Mouse (Mus musculus) cerebellum, adult 8-10 months (tissue): ENCODE measurements around the gene Rspry1.

Experiments used
- DNase-seq: peaks from one replicate; pipeline ENCODE4 v3.0.0; 2022

Rspry1 gene

DNA sequence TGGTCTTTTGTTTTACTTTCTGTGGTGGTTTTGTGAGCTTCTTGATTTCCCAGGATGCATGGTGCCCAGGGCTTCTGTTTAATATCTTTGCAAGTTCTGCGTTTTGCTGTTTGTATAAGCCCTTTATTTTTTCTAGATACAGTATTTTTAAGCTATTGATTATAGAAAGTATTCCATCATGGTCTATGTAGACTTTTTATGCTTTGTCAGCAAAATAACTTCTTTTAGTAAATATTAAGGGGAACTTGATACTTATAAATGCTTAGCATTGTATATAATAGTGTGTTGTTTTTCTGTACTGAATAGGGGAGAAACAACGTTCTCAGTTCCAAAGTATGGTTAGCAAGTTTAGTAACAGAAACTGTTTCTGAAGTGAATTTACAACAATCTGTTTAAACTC lies 2.3 kb downstream of the Rspry1 start:
- DNase-seq, result no peak

DNA sequence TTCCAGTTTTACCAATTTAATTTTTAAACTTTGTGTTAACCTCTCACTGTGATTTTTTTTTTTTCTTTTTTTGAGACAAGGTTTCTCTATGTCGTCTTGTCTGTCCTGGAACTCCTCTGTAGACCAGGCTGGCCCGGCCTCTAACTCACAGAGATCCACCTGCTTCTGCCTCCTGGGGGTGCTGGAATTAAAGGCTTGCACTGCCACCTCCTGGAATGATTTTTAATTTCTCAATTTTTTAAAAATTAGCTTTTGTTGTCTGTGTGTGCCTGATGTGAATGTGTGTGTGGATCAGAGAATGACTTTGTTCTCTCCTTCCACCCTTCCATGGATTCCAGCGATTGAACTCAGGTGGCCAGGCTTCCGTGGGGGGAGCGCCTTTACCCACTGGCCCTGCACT lies 5.3 kb downstream of the Rspry1 start:
- DNase-seq, result no peak

DNA sequence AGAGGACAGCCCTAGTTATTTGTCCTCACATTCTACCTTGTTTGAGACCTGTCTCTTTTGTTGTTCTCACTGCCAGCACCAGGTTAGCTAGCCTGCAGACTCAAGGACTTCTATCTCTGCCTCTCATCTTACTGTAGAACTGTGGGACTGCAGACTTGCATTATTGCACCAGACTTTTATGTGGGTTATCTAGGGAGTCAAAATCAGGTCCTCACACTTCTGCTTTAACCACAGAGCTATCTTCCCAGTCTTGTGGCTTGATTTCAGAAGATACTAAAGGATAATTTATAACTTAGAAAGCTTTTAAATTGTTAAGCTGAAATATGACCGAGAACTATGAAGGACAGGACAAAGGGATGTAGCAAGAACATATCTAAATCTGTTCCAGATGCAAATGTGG lies 23.1 kb downstream of the Rspry1 start:
- no peak for DNase-seq

DNA sequence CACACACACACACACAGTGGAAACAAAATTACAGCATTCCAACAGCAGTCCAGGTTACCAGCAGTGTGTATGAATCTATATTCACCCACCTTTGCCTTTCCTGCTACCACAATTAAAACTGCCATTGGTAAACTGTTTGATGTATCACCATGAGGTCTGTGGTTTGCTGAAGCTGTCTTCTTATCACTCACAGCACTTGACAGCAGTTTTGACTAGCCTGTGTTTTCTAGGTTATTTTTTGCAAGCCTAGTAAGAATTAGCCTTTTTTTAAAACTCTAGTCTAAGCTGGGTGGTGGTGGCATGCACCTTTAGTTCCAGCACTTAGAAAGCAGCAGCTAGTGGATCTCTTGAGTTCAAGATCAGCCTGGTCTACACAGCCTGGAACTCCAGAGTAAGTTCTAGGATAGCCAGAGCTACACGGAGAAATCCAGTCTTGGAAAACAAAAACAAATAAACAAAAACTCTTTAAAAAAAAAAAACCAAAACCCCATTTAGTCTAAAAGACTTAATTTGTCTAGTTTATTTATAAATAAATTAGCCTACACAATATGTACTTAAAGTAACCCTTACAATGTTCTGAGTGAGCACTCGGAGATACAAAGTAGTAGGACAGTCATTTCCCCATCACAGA lies 31.9 kb downstream of the Rspry1 start:
- no peak for DNase-seq

DNA sequence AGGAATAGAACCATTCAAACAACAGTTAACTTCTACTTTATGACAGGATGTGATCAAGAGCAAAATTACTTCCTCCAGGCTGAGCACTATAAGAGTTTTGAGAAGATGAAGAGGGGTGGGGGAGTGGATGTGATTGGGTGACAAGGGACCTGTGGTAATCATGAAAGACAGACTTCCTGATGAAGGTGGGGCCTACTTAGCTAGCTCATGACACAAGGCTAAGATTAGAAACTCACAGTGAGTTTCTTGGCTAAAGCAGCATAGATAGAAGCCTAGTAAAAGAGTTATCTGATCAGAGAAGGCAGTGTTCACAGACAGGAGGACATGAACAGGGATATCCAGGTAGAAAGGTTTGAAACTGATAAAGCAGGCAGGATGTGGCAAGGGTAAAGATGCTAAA lies 32.5 kb downstream of the Rspry1 start:
- no peak for DNase-seq

DNA sequence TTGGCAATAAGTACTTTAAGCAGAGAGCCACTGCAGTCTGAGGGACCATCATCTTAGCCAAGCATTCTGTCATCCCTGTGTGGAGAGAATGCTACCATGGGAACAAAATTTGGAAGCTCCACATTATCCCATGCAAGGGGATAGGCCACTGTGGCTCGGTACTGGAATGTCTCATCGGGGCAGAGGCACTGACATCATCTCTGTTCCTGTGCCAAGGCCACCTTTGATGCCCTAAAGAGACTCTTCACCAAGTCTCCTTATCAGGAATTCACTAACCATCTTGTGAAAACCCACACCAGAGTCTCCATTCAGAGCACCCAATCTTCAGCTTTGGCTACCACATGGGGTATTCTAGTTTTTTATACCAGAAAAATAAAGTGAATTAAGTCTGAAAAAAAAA lies 39.4 kb downstream of the Rspry1 start:
- DNase-seq, result no peak

DNA sequence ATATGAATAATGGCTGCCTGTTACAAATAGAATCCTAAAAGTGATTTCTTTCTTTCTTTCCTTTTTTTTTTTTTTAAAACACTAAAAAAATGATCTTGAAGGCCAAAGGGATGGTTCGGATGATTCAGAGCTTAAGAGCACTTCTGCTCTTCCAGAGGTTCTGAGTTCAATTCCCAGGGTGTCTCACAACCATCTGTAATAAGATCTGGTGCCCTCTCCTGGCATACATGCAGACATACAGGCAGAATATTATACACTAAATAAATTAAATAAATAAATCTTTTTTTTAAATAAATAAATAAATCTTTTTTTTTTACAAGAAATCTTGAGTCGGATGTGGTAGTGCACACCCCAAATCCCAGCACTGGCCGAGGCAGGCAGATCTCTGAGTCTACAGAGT lies 40.2 kb downstream of the Rspry1 start:
- no peak for DNase-seq

DNA sequence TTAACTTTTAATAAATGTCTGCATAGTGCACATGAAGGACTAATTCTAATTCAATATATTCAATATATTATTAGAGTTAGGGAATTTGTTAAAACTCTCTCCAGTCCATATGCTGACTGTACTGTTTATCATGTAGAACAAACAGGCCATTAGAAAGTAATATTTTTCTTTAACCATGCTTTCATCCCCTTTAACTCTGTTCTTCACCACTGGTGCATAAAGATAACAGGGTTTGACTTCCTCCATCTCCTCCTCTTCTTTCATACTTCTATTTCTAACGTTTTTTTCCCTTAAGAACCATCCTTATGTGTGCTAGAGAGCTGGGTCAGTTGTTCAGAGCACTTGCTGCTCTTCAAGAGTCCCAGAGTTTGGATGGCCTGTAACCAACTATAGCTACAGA lies 43.5 kb downstream of the Rspry1 start:
- no peak for DNase-seq

DNA sequence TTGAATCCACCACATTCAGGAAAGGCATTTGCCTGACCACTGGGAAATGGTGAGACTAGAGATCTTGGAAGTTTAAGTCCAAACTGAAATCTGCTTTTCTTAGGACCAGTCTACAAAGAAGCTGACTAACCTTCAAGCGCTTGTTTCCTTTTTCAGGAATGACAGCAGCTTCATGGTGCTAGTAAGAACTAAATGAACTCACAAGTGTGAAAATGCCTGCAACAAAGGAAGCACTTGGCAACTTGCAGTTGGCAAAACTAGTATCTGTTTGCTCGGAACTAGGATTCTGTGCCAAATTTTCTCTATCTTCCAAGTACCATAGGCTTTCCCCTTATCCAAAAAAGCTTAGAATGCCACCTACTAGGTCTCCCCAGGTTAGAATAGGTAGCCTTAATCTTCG lies 44.4 kb downstream of the Rspry1 start:
- DNase-seq, result no peak

DNA sequence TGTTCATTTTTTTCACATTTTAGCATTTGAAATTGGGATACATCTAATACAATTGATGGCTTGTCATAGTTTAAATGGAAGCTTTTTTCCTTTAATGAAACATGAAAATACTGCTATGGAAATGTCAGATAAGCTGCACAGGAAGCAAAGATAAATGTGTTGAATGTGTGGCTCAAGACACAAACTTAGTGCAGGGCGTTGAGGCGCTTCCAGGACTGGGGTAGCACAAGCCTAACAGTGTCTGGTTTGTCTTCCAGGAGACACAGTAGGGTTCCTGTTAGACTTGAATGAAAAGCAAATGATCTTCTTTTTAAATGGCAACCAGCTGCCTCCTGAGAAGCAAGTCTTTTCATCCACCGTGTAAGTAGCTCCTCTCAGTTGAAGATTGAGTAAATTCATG lies 47.8 kb downstream of the Rspry1 start:
- DNase-seq, result no peak

DNA sequence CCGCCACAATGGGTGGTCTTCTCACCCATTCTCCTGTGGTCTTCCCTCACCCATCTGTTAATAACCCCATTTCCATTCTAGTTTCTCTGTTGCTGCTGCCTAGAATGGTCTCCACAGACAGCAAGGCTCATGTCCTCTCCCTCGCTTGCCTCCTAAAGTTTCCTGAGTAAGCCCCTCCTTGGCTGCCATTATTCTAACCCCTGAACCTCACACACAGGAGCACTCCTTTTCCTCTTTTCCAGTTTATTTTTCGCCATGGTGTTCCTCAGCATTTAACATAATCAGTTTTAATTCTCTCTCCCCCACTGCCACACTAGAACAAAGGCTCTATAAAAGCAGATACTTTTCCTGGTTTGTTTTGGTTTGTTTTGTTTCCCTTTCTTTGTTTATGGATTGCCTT lies 51.2 kb downstream of the Rspry1 start:
- DNase-seq, result no peak

DNA sequence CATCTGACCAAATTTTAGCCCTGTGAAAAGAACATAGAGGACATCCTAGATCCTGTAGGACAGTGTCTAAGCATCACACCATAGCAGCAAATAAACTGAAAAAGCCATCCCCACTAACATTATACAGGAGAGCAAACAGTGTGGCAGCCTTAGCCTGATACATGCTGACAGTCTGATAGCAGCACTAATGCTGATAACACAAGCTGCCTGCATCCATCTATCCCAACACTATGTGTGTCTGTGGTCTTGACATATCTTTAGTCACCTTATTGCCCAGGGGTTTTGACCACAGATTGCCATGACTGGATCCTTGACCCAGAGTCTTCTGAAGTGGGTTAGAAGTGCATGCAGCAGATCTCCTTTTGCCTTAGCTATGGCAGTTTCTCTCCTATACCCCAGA lies 53.3 kb downstream of the Rspry1 start:
- no peak for DNase-seq

DNA sequence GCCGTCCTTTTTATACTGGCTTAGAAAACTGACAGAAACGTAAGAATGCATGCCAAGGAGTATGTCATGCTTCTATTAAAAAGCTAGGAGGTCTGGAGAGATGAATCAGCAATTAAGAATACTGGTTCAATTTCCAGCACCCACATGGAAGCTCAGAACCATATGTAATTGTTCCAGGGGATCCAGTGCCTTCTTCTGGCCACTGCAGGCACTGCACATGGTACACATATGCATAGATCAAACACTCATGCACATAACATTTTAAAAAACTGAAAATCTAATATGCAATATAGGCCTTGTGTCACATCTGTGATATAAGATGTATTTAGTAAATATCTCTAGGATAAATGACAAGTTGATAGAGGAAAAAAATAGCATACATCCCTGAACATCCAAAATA lies 56.3 kb downstream of the Rspry1 start:
- no peak for DNase-seq

DNA sequence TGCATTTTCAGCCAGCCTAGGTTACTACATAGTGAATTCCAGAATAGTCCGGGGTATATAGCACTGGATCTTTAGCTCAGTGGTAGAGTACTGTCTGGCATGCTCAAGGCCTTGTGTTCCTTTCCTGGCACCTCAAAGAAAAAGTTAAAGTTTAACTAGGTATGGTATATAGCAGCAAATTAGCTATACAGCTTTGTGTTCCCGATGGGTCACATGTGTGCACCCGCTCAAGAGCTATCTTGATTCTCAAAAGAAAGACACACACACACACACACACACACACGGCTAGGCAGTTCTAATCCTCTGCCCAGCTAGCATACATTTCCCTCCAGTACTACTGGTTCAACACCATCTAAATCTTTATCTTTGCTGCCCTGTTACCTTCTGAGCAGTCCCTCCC lies 58.7 kb downstream of the Rspry1 start:
- DNase-seq, result no peak

DNA sequence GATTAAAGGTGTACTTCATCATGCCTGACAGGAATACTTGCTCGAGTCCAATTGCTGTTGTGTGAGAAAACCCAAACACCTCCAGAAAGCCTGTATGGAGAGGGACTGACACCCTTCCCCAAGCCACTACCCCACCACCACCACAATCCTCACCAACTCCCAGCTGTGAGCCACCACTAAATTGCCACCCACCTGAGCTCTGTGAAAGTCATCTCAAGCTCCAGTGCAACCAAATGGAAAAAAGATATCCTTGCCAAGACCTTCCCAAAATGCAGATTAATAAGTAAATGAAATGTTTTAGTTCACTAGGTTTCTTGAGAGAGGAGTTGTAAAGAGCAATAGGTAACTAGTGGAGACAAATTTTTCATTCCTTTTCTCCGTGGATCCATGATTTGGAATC lies 63.0 kb downstream of the Rspry1 start:
- no peak for DNase-seq

DNA sequence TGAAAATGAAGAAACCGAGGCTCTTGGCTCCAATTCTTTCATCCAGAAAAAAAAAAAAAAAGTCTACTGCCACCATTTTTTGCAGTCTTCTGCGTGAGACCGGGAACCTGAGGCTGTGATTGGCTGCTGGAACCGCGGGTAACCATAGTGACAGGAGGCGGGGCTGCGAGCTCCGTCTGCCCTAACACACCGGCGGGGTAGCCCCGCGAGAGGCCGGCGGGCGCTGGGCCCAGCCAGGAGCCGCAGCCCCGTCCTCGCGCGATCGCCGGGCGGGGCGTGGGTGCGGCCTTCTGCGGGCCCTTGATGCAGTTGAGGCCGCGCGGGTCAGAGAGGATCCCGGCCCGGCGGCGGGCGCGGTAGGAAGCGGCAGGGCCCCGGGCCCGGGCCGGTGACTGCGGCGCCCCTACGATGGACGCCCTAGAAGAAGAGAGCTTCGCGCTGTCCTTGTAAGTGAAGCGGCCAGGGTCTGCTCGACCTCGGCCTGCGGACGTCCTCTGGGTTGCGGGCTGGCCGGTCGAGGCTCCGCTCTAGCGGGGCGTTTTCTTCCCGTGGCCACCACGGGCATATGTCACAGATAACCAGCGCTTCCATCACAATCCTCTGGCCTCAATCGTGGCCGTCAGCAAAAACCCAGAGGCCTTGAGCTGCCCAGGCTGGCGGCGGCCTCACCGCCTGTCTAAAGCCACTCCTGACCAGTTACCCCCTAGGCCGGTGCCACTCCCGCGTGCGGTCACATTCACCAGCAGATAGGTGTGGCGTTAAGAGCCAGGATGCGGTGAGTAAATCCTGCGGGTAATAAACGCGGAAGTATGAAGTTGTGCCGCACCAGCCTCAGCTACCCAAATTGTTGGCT lies 64.9 kb downstream of the Rspry1 start, which contains the start of gene Arl2bp:
Gene Arl2bp, plus strand, starts transcription at position 145 of the 853 bp plus-strand sequence.
- peak; percentile 92 for DNase-seq

DNA sequence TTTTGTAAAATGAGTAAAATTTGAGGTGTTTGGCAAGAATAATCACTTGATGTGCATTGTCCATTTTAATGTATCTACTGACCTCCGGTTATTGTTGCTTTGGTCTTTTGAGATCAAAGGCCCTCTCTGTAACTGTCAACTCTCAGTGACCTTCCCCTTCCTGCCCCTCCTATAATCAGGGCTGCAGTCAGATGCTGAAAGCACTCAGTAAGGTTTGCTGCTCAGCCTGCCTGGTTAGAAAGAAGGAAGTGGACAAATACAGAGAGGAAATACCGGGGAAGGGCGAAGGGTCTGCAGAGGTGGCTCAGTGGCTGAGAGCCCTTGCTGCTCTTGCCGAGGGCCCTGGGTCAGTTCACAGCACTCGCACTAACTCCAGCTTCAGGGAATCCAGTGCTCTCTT lies 72.6 kb downstream of the Rspry1 start:
- no peak for DNase-seq

DNA sequence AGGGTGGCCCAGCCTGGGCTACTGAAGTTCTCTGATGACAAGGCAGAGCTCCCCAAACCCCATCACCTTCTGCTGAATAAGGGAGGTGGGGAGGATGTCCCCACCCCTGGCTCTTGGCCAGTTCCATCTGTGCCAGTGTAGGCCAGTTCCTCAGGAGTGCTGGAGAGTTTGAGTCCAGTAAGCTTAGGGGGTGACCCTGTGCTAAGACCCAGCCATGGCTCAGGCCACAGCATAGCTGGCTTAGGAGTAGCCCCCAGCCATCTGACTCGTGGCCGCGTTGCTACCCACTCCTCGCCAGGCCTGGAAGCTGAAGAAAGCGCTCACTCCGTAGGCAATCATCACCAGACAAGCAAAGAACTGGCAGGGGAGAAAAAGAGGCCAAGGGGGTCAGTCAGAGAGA lies 74.2 kb downstream of the Rspry1 start:
- no peak for DNase-seq

DNA sequence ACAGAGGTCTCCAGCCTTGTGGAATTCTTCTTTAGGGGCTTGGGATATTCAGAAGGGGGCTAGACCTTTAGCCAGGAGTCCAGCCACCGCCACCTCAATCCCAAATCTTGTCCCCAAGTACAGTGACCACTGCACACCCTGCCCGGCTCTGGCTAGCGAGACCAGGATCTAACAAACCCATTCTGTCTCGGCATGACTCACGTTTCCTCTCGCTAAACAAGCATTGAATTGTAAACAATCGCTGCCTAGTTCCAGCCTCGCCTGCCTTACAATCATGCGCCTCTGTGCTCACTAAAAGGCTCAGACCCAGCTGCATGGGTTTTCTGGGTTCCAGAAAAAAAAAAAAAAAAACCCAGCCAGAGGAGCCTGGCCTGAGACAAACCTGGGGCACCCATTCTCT lies 76.8 kb downstream of the Rspry1 start:
- no peak for DNase-seq

DNA sequence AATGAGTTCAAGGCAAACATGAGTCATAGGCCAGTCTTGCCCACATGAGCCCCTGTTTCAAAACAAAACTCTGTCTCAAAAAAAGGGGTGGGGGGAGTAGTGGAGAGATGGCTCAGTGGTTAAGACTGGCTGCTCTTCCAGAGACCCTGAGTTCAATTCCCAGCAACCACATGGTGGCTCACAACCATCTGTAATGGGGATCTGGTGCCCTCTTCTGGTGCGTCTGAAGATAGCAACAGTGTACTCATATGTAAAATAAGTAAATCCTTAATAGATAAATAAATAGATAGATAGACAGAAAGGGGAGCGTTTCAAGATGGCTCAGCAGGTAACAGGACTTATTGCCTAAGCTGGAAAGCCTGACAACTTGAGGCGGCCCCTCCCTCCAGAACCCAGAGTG lies 78.7 kb downstream of the Rspry1 start:
- DNase-seq, result no peak

DNA sequence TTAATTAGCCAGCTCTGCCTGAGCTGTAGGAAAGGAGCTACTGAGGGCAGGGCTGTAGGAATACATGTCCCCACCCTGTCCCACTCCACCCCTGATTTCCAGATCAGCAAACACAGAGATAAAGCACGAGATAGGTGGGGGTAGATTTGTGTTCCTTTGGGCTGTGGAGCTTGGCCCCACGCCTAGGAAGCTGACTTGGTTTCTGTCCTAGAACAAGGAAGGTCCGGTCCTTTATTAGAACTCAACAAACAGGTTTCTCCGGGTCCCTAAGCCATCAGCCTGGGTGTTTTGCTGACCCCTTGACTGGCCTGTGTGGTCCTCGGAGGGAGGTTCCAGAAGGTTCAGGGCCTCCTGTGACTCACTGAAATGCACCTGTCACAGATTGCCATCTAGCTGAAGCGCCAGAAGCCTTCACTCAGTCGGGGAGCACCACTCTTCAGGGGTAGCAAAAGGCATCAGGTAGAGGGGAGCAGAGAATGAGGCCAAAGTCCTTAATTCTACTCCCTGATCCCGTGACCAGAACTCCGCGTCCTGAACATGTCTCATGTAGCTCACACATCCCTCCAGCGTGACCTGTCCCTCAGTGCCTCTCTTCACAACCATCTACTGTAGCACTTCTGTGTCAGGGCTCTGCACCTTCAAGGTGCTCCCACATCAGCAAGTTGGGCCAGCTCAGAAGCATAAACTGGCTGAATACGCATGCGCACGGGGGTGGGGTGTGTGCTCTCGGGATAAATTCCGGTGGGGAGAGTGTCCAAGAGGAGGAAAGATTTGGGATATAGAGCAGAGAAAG lies 81.2 kb downstream of the Rspry1 start:
- no peak for DNase-seq

DNA sequence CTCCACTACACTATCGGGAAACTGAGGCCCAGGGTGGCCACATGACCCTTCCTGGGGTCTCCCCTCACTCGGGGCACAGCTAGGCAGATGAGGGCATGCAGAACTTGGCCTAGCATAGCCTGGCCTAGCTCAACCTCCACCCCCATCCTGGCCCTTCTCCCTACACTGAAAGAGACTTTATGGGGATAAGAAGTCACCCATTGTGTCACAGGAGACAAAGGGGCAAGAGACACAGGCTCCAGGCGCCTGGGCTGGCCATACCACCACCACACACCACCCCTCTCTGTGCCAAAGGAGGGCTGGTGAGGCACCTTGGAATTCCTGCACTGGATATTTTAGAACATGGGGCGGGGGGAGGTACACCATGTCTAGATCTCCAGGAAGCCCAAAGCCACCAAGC lies 82.5 kb downstream of the Rspry1 start:
- DNase-seq, result no peak

DNA sequence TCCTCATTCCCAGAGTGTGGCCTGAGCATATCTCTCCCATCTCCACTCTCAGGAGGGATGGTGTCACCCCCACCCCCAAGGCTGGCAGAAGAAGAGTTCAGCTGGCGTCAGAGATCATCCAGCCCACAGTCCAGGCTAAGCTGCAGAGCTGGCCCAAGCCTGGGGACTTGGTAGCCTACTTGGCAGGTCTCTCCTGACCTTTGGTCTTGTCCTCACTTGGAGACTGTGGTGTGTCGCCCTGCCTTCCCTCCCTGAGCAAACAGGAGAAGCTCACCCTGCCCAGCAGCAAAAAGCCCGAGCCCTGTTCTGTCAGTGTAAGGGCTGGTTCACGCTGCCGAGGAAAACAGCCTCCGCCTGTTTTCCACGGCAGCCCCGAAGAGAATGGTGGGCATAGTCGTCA lies 84.2 kb downstream of the Rspry1 start:
- no peak for DNase-seq

DNA sequence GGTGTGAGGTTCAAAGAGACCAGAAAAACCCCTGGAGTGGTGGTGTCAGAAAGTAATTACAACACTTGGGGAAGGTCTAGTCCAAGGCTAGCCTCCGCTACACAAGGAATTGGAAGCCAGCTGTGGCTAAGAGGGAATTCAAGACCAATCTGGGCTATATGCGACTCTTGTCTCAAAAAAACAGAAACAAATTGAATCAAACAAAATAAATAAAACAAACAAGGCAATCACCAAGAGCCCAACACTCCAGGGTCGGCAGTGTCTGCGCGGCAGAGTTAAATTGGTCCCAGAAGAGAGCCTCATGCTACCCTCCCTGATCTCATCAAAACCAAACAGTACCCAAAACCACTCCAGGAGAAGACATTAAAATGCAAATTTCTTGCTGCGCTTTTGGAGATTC lies 93.0 kb downstream of the Rspry1 start:
- no peak for DNase-seq
